Mouse (Mus musculus) hindbrain, embryonic 15.5 days (tissue): Measurements from ENCODE around the gene Leap2. TPM values are rescaled to one million over a fixed set of nuclear protein-coding genes. Genes with fewer than 3 reads are reported as not detected.
"Not testable (repeated sequence)": the region's sequence is repeated elsewhere in the genome, so short reads cannot be mapped to it uniquely, and the experiment has no call there.

Source experiments
- ATAC-seq: fragments of 200-750 bp; cut with Nextera tagmentation; 2 replicates; pipeline ENCODE4 v1.8.0; 2017; ENCODE audit warnings: low read depth, moderate number of reproducible peaks, moderate TSS enrichment; ENCODE audit not compliant: low FRiP score
- H3K27ac ChIP-seq: fragments of 300-500 bp; sonication (generic); replicated peaks from 2 replicates; pipeline ENCODE4 v1.5.1; 2015; ENCODE audit warnings: mild to moderate bottlenecking, inconsistent platforms
- H3K27me3 ChIP-seq: fragments of 300-500 bp; sonication (generic); 2 replicates; pipeline ENCODE4 v1.6.1; 2015; ENCODE audit warnings: control low read depth, inconsistent platforms
- H3K36me3 ChIP-seq: fragments of 300-500 bp; sonication (generic); 2 replicates; pipeline ENCODE4 v1.6.1; 2015; ENCODE audit warnings: control low read depth, inconsistent platforms
- H3K4me1 ChIP-seq: fragments of 300-500 bp; sonication (generic); replicated peaks from 2 replicates; pipeline ENCODE4 v1.6.1; 2015; ENCODE audit warnings: control low read depth, inconsistent platforms
- H3K4me2 ChIP-seq: fragments of 300-500 bp; sonication (generic); 2 replicates; pipeline ENCODE4 v1.6.1; 2015; ENCODE audit warnings: moderate library complexity, mild to moderate bottlenecking, inconsistent platforms
- H3K4me3 ChIP-seq: fragments of 300-500 bp; sonication (generic); 2 replicates; pipeline ENCODE4 v1.5.1; 2015; ENCODE audit warnings: mild to moderate bottlenecking, inconsistent platforms
- H3K9ac ChIP-seq: fragments of 300-500 bp; sonication (generic); 2 replicates; pipeline ENCODE4 v1.6.1; 2015; ENCODE audit warnings: inconsistent platforms
- H3K9me3 ChIP-seq: fragments of 300-500 bp; sonication (generic); 2 replicates; pipeline ENCODE4 v1.6.1; 2016; ENCODE audit warnings: control low read depth, inconsistent platforms
- WGBS: fragments of 180-500 bp; shearing (Covaris S2); methylation state at CpG from one replicate; pipeline ENCODE4 v1.1.7; 2015; 5-methylcytosine and 5-hydroxymethylcytosine counted together
- polyA plus RNA-seq: library from polyadenylated mRNA; unstranded; fragments of >200 nt; fragmentation: Nextera tagmentation; extraction: Ambion mirVana; gene quantifications from 2 replicates; pipeline ENCODE4 v1.2.1, GENCODE M21; 2015

Gene Leap2
- polyA plus RNA-seq, 1 experiment from 2014 or later, result 0.52 TPM

DNA sequence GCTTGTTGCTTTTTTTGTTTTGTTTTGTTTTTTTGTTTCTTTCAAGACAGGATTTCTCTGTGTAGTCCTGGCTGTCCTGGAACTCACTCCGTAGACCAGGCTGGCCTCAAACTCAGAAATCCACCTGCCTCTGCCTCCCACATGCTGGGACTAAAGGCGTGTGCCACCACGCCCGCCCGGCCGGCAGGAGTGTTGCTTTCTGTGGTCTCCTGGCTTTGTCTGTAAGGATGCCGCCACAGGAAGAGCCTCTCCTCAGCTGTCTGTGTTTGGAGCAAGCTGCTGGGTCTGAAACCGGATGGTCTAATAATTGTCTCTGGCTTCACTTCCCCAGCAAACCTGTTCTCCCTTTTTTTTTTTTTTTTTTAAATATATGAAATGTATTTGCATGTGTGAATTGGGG, 12.5 kb upstream of the Leap2 start:
- Histone ChIP-seq H3K4me1 (peaks cover 5% of the 10 kb centered on the region; the same call in 1 of the 2 replicates), H3K27ac (no peak overlapping the region), H3K9me3 (no peaks in the 10 kb centered on the region), H3K9ac (no peak overlapping the region), H3K4me2 (no peak overlapping the region), H3K36me3 (no peaks in the 10 kb centered on the region), H3K27me3 (no peaks in the 10 kb centered on the region), H3K4me3 (no peak overlapping the region)
- ATAC-seq, result no peak
- WGBS, result 88% methylated on average over 8 of the region's 8 CpGs

DNA sequence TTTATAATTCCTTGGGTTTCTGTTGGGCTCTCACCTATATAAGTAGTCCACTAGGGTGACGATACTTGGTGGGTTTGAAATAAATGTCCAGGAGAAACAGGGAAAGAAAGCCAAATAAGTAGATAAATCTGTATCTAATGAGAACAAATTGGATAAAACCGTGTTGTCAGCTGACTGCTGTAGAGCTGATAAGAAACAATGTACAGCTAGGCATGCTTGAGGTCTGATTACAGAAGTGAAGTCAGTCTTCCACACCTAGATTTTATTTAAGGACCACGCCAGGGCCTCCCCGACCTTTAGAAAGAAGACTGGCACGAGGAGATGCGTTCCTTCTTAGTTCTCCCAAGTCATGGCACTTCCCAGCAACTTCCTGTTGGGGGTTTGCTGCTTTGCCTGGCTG, 10.1 kb upstream of the Leap2 start:
- no peak for ATAC-seq
- Histone ChIP-seq H3K4me1 (peaks cover 17% of the 10 kb centered on the region), H3K36me3 (peaks cover 9% of the 10 kb centered on the region), H3K27ac (no peak overlapping the region), H3K27me3 (no peaks in the 10 kb centered on the region), H3K9me3 (no peaks in the 10 kb centered on the region), H3K4me2 (no peak overlapping the region), H3K9ac (no peak overlapping the region), H3K4me3 (no peak overlapping the region)
- WGBS, result 65% methylated on average over 6 of the region's 6 CpGs

DNA sequence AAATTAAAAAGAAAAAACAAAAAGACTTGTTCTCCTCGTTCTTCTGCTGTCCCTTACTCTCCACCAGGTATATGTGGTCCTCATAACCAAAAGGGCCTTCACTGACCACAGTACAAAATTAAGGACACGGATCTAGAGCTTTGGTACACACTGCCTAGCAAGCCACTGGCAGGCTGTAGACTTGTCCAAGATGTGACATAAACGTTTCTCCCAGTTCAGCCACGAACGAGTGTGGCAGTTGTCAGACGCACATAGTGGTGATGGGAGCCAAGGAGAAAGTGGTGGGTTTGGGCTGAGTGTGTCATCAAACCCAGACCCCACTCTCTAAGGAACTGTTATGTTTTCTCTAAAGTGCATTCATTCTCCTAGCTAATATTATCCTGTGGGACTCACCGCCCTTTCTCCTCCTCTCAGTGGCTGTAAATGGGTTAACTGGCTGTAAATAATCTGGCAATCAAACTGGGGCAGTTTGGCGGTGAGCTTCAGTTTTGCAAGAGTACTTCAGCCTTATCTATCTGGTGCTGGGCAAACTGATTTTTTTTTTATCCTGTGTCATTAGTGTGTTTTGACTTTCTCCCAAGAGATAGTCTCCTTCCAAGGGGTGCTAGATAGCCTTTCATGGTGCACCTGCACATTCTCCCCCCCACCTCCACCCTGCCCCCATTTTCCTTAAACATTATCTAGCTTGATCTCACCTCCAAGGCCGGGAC, 8.5 kb upstream of the Leap2 start:
- Histone ChIP-seq H3K27me3 (no peaks in the 10 kb centered on the region), H3K9me3 (no peaks in the 10 kb centered on the region), H3K4me2 (peak overlapping the region; percentile 60), H3K4me1 (peaks cover 17% of the 10 kb centered on the region), H3K4me3 (peak overlapping the region; percentile 83), H3K36me3 (peaks cover 11% of the 10 kb centered on the region), H3K9ac (peak overlapping the region; percentile 41), H3K27ac (peak overlapping the region; percentile 80)
- 16% methylated on average over 9 of the region's 9 CpGs for WGBS
- peak; percentile 53 for ATAC-seq

DNA sequence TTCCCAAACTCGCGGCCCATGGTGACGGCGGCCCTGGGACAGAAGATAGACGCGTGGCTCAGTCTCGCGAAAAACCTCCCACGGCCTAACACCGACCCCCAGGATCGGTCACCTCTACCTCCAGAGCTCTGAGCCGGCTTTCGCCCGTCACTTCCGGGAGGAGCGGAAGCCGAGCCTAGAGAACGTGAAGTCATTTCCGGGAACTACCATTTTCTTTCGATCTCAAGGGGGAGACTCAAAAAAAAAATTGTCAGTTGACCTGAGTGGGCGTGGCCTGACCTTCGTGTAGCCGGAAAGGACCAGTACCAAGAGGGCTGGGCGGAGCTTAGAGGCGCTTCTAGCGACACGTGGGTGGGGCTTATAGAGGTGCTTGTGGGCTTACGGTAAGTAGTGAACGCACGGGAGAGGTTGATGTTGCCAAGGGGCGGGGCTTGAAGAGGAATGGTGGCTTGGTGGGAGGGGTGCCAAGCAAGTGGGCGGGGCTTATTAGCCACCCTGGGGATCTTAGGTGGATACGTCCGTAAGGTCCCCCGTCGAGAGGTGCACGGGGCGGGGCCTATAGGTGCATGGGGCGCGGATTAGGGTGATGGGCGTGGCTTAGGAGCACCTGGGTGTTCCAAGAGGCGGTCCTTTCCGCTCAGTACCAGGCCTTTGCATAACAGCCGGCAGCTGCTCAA, 7.8 kb upstream of the Leap2 start, which contains the start of the genes Uqcrq and Gdf9:
Gene Uqcrq, minus strand, starts transcription at position 162 of the 677 bp plus-strand sequence.
Gene Gdf9, plus strand, starts transcription at position 354 of the 677 bp plus-strand sequence.
- under 1% methylated on average over 44 of the region's 44 CpGs for WGBS
- H3K36me3 ChIP-seq, result peaks cover 11% of the 10 kb centered on the region
- H3K27me3 ChIP-seq, result no peaks in the 10 kb centered on the region
- ATAC-seq, result peak; percentile 98
- H3K4me3 ChIP-seq, result peak within 1 kb of the TSS; percentile 83
- peaks cover 17% of the 10 kb centered on the region for H3K4me1 ChIP-seq
- H3K9me3 ChIP-seq, result no peaks in the 10 kb centered on the region
- peak within 1 kb of the TSS; percentile 75 for H3K4me2 ChIP-seq
- peak within 1 kb of the TSS; percentile 74 for H3K9ac ChIP-seq
- H3K27ac ChIP-seq, result peak within 1 kb of the TSS; percentile 86

DNA sequence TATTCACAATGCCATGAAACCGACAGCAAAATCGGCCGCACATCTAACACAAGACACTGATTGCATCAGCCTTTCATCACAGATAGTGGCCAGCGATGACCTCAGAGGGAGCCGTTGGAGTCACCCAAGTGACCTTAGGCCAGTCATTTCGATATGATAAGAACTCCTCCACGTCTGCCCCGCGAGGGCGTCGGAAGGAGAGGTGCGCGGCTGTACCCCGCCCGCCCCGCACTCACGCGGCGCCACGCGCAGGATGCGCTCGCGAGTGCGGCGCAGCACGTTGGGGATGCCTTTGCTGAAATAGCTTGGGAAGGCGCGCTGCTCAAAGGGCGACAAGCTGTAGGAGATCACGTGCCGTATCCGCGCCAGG, 7.3 kb upstream of the Leap2 start:
- Histone ChIP-seq H3K4me1 (peaks cover 17% of the 10 kb centered on the region), H3K9ac (peak overlapping the region; percentile 74), H3K36me3 (peaks cover 11% of the 10 kb centered on the region), H3K4me3 (peak overlapping the region; percentile 83), H3K27ac (peak overlapping the region; percentile 86), H3K4me2 (peak overlapping the region; percentile 75), H3K9me3 (no peaks in the 10 kb centered on the region), H3K27me3 (no peaks in the 10 kb centered on the region)
- WGBS, result under 1% methylated on average over 34 of the region's 34 CpGs
- ATAC-seq, result peak; percentile 70

DNA sequence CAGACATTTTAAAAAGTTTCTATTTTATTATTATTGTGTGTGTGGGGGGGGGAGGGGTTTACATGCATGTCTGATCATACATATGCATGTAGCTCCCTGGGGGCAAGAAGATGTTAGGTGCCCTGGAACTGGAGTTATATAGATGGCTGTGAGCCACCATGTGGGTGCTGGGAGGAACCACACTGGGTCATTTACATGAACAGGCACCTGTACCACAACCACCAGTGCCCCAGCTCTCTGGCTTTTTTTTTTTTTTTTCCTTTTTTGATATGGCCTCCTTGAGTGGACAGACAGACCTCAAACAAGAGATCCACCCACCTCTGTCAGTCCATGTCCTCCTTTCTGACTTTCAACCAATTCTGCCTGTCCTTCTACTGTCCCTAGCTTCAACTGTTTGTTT, 6.2 kb upstream of the Leap2 start:
- peaks cover 11% of the 10 kb centered on the region for H3K36me3 ChIP-seq
- H3K27ac ChIP-seq, result no peak overlapping the region
- no peak for ATAC-seq
- peaks cover 17% of the 10 kb centered on the region for H3K4me1 ChIP-seq
- H3K9me3 ChIP-seq, result no peaks in the 10 kb centered on the region
- peak overlapping the region; percentile 83; the same call in 1 of the 2 replicates for H3K4me3 ChIP-seq
- peak overlapping the region; percentile 75 for H3K4me2 ChIP-seq
- H3K9ac ChIP-seq, result no peak overlapping the region
- H3K27me3 ChIP-seq, result no peaks in the 10 kb centered on the region

DNA sequence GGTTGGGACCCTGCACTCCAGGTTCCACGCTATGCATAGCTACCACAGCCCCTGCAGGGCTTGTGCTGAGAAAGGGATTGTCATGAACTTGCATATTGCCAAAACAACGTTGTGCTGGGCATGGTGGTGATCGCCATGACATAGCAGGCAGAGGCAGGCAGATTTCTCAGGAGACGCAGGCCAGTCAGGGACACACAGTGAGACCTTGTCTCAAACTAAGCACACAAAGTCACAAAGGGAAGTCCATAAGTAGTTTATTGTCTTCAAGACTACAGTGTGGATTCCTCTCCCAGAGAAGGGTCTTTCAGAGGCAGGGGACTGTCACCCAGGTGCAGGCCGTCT, 5.7 kb upstream of the Leap2 start:
- 94% methylated on average over 5 of the region's 5 CpGs for WGBS
- Histone ChIP-seq H3K9me3 (no peaks in the 10 kb centered on the region), H3K36me3 (peaks cover 11% of the 10 kb centered on the region), H3K27me3 (no peaks in the 10 kb centered on the region), H3K4me2 (no peak overlapping the region), H3K4me3 (no peak overlapping the region), H3K4me1 (peaks cover 17% of the 10 kb centered on the region), H3K9ac (no peak overlapping the region), H3K27ac (no peak overlapping the region)
- ATAC-seq, result no peak

DNA sequence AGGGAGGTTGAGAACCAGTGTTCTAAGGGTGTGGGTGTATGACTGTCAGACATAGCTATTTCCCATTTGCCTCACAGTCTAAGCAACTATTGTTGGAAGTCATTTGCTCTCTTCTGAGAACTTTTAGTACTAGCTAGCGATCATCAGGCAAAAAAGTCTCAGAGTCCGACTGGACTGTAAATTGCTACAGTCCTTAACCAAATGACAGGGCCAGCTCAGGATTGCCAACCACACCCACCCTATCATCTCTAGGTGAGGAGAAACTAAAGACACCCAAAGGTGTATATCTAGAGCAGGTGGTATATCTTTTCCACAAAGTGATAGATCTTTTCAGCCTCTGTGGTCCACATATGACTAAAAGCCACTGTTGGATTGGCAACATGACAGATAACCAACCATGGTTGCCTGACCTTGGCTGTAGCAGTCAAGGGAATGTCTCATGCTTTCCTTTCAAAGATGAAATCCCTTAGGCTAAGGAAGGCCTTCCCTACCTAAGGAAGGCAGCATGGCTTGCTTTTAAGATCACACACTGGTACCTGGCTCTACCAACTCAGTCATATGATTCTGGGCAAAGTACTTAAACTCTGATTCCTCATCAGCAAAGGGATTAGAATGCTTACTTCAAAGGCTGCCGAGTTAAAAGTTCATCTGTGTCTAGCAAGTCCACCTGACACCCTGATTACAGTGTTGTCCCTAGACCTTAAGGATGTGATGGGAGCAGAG, 5.2 kb upstream of the Leap2 start:
- Histone ChIP-seq H3K27me3 (no peaks in the 10 kb centered on the region), H3K9me3 (no peaks in the 10 kb centered on the region), H3K9ac (no peak overlapping the region), H3K27ac (no peak overlapping the region), H3K36me3 (peaks cover 11% of the 10 kb centered on the region), H3K4me1 (peaks cover 17% of the 10 kb centered on the region), H3K4me2 (no peak overlapping the region), H3K4me3 (no peak overlapping the region)
- ATAC-seq, result no peak
- 94% methylated on average over 3 of the region's 3 CpGs for WGBS

DNA sequence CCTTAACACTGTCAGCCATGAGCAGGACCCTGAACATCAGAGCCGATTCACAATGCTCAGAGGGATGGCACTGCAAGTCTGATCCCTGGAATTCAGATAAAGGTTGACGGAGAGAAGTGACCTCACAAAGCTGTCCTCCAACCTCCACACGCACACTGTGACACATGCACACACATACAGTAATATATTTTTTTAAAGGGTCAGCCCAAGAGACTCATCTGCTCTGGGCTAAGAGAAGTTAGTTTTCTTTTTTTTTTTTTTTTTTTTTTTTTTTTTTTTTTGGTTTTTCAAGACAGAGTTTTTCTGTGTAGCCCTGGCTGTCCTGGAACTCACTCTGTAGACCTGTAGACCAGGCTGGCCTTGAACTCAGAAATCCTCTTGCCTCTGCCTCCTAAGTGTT, 3.9 kb upstream of the Leap2 start:
- 93% methylated on average over 3 of the region's 3 CpGs for WGBS
- not testable (repeated sequence) for H3K9me3 ChIP-seq, ATAC-seq, H3K27me3 ChIP-seq, H3K4me3 ChIP-seq, H3K4me2 ChIP-seq, H3K9ac ChIP-seq, H3K27ac ChIP-seq
- H3K36me3 ChIP-seq, result peaks cover 11% of the 10 kb centered on the region
- H3K4me1 ChIP-seq, result peaks cover 17% of the 10 kb centered on the region

DNA sequence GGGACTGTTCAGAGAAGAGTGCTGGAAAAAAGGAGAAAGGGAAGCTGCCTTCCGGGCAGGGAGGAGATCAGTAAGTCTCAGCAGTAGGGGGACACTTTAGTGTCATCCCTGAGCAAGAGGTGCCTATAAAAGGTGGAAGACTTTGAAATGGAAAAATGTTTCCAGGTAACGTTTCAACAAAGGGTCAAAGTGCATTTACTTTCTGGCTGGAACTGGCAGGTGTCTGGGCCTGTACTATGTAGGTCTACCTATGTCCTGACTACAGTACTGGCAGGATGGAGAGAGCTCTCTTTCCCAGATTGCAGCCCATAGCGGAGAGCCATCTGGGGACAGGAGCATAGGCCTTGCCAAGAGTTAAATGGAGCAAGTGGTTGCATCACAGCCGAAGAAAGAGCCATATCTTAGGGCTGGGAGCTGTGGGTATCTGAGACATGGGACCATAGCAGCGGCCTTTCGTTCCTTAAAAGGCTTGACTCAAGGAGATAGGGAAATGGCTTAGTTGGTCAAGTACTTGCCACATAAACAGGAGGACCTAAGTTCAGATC, 2.8 kb upstream of the Leap2 start:
- no peak overlapping the region for H3K4me3 ChIP-seq
- peaks cover 15% of the 10 kb centered on the region for H3K36me3 ChIP-seq
- peaks cover 12% of the 10 kb centered on the region for H3K4me1 ChIP-seq
- H3K27ac ChIP-seq, result no peak overlapping the region
- no peak for ATAC-seq
- no peak overlapping the region for H3K4me2 ChIP-seq
- H3K9me3 ChIP-seq, result no peaks in the 10 kb centered on the region
- H3K27me3 ChIP-seq, result no peaks in the 10 kb centered on the region
- no peak overlapping the region for H3K9ac ChIP-seq
- WGBS, result 88% methylated on average over 6 of the region's 6 CpGs

DNA sequence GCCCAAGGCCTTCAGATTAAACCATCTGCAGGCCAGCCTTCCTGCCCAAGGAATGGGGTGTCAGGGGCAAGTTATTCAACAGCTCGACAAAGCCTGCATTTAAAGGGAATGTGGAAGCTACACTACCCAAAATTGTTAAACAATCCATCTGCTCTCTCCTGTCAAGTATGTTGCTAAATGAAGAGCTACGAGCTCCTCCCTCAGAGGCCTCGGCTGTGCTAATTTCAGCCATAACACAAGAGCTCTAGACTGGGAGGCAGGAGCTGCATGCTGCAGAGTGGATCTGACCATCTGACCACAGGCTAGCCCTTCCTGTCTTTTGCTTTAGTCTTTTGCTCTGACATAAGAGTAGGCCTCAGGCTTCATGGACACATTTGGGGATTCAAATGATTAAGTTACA, 2.3 kb upstream of the Leap2 start:
- Histone ChIP-seq H3K4me1 (peaks cover 12% of the 10 kb centered on the region), H3K36me3 (peaks cover 18% of the 10 kb centered on the region), H3K9me3 (no peaks in the 10 kb centered on the region), H3K27me3 (no peaks in the 10 kb centered on the region), H3K4me3 (no peak overlapping the region), H3K9ac (no peak overlapping the region), H3K27ac (no peak overlapping the region), H3K4me2 (no peak overlapping the region)
- ATAC-seq, result no peak
- 72% methylated on average over 3 of the region's 3 CpGs for WGBS

DNA sequence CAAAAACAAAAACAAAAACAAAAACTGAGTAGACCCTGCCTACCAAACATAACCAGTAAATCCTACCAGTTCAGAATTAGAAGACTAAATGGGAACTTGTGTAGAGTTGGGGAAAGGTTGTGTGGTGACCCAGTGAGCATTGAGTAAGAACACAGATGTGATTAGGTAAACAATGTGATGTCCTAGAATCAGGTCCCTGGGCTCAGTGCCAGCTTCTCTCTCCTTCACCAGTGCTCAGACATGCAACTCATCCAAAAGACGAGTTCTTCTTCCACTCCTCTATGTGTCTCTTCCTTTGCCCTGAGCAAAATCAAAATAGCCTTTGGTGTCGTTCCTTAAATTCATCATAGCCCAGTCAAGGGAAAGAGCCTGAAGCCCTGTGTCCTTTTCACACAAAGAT, 1.9 kb upstream of the Leap2 start:
- WGBS, result 74% methylated on average over 2 of the region's 2 CpGs
- peaks cover 22% of the 10 kb centered on the region for H3K36me3 ChIP-seq
- H3K27ac ChIP-seq, result no peak overlapping the region
- H3K4me3 ChIP-seq, result no peak overlapping the region
- no peak for ATAC-seq
- H3K9ac ChIP-seq, result no peak overlapping the region
- H3K4me1 ChIP-seq, result peaks cover 9% of the 10 kb centered on the region
- no peak overlapping the region for H3K4me2 ChIP-seq
- no peaks in the 10 kb centered on the region for H3K9me3 ChIP-seq
- no peaks in the 10 kb centered on the region for H3K27me3 ChIP-seq
